Mouse (Mus musculus): ENCODE results near the gene Oca2. TPM values are rescaled to one million over a fixed set of nuclear protein-coding genes. Genes with fewer than 3 reads are reported as not detected.

Oca2 gene
- polyA plus RNA-seq, 1 experiment from 2014 or later: 0.11 TPM

DNA sequence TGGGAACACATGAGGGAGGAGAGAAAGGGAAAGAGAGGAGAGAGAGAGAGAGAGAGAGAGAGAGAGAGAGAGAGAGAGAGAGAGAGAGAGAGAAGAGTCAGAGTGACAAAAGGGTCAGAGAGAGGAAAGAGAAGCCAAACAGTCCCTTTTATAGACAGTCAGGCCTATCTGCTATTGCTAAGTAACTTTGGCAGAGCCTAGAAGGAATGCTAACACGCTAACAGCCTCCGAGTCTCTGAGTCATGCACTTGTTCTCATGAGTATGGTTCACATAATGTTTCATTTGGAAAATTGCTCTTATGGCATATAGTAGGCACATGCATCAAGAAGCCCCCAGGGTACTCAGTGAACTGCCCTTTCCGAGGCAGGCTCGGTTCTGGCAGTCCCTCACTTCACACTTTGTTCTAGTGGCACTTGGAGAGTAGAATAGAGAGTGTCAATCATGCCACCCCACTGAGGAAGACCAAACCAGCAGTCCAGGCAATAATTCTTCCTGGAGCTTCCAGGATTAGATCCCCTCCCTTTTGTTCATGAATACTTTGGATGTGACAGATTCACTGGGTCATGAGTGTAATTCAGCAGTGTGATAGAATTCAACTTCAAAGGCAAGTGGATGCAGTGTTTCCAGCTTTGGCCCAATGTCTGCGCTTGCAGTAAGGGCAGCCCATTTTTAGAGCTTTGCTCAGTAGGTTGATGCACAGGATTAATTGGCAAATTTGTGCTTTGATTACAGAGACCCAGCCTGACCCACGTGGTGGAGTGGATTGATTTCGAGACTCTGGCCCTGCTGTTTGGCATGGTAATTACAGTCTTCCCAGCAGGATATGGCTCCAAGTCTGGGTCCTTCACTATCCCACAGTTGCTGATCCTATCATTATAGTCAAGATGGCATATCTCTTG, 76.3 kb downstream of the Oca2 start:
- H3K36me3 ChIP-seq (ENCODE audit: control insufficient read depth, insufficient read depth, low read length): no peaks in the 10 kb centered on the region
- DNase-seq (ENCODE audit: low spot score): no peak
- no peaks in the 10 kb centered on the region for H3K4me1 ChIP-seq (replicated peaks; ENCODE audit: control insufficient read depth, insufficient read depth, low read length)
- no peak overlapping the region for H3K9ac ChIP-seq (ENCODE audit: low read length)
- no peaks in the 10 kb centered on the region for H3K27me3 ChIP-seq (ENCODE audit: control insufficient read depth, insufficient read depth, low read length)
- H3K4me2 ChIP-seq (ENCODE audit: low read depth, low read length, severe bottlenecking): no peak overlapping the region
- no peaks in the 10 kb centered on the region for H3K9me3 ChIP-seq (ENCODE audit: control insufficient read depth, low read length)
- no peak overlapping the region for H3K4me3 ChIP-seq (ENCODE audit: low read depth, low read length)
- ATAC-seq (replicated peaks; ENCODE audit: low FRiP score): peak; percentile 33
- 53% methylated on average over 7 of the region's 7 CpGs for WGBS
- no peak overlapping the region for H3K27ac ChIP-seq (ENCODE audit: low read depth, low read length)

DNA sequence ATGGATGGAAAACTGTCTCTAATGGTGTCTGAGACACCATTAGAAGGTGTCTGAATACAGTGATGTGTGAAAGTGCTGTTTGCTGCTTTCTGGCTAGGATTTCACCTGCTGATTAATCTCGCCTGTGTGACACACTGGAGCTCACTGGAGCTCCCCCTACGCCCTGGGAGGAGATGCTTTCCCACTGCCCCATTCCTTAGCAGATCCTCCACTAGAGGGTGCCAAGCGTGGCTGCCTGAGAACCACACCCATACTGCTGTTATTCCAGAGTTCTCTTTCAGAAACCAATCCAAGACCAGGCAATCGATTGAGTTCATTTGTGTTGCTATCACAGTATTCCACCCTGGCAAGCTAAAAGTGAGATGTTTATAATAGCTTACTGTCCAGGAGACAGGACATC, 88.2 kb downstream of the Oca2 start:
- Histone ChIP-seq H3K4me3 (ENCODE audit: low read depth, low read length) (no peak overlapping the region), H3K9ac (ENCODE audit: low read length) (no peak overlapping the region), H3K27ac (ENCODE audit: low read depth, low read length) (no peak overlapping the region), H3K4me1 (replicated peaks; ENCODE audit: control insufficient read depth, insufficient read depth, low read length) (no peaks in the 10 kb centered on the region), H3K4me2 (ENCODE audit: low read depth, low read length, severe bottlenecking) (no peak overlapping the region), H3K9me3 (ENCODE audit: control insufficient read depth, low read length) (no peaks in the 10 kb centered on the region), H3K36me3 (ENCODE audit: control insufficient read depth, insufficient read depth, low read length) (no peaks in the 10 kb centered on the region), H3K27me3 (ENCODE audit: control insufficient read depth, insufficient read depth, low read length) (no peaks in the 10 kb centered on the region)
- peak; percentile 56; the same call in 1 of the 2 replicates for ATAC-seq (replicated peaks; ENCODE audit: low FRiP score)
- WGBS: 46% methylated on average over 4 of the region's 4 CpGs
- DNase-seq (ENCODE audit: low spot score): no peak

DNA sequence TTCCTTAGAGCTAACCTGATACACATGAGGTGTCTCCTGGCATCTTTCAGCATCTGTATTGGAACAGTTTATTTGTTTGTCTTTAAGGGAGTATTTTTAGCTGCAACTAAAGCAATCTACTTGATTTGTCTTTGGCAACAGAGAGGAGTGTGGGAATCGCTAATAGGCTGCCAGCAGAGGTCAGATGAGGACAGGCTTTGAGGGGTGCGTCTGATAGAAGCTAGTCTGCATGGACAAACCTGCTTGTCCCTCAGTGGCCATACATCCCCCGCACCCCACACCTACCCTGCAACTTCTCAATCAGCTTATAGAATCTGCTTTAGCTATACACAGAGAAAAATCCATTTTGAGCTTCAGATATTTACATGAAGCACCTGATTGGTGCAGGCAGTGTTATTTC, 109.0 kb downstream of the Oca2 start:
- no peak for DNase-seq (ENCODE audit: low spot score)
- no peaks in the 10 kb centered on the region for H3K9me3 ChIP-seq (ENCODE audit: control insufficient read depth, low read length)
- 57% methylated on average over 3 of the region's 3 CpGs for WGBS

DNA sequence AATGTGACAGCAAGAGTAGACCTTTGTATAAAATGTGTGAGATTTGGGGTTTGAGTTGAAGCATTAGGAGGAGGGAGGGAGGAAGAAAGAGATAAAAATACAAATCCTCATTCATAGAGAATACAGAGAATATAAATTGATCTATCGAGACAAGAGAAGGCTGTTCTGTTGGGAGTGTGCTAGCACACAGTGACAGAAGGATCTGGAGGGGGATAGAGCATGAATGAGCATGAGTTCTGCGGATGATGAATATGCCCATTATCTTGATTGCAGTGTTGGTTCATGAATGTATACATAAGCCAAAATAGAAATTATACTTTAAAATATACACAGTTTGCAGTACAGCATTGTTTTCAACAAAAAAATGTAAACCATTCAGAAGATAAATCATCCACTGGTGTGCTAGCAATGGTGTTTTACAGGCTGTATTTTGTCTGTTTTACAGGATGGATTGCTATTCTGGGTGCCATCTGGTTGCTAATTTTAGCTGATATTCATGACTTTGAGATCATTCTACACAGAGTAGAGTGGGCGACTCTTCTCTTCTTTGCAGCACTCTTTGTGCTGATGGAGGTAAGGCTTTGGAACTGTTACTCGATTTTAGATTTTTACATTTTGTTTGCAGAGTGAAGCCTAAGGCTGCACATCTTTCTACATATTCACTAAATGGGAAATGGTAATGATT, 117.2 kb downstream of the Oca2 start:
- H3K4me1 ChIP-seq (replicated peaks; ENCODE audit: control insufficient read depth, insufficient read depth, low read length): no peaks in the 10 kb centered on the region
- no peak overlapping the region for H3K4me2 ChIP-seq (ENCODE audit: low read depth, low read length, severe bottlenecking)
- no peak overlapping the region for H3K27ac ChIP-seq (ENCODE audit: low read depth, low read length)
- DNase-seq (ENCODE audit: low spot score) (no peak), ATAC-seq (replicated peaks; ENCODE audit: low FRiP score) (no peak)
- 89% methylated on average over 4 of the region's 4 CpGs for WGBS
- no peak overlapping the region for H3K4me3 ChIP-seq (ENCODE audit: low read depth, low read length)
- H3K27me3 ChIP-seq (ENCODE audit: control insufficient read depth, insufficient read depth, low read length): no peaks in the 10 kb centered on the region
- no peaks in the 10 kb centered on the region for H3K9me3 ChIP-seq (ENCODE audit: control insufficient read depth, low read length)
- no peak overlapping the region for H3K9ac ChIP-seq (ENCODE audit: low read length)
- no peaks in the 10 kb centered on the region for H3K36me3 ChIP-seq (ENCODE audit: control insufficient read depth, insufficient read depth, low read length)

More for the DNA sequence above, 109.0 kb downstream of the Oca2 start:
- Histone ChIP-seq H3K9ac (ENCODE audit: low read length) (no peak overlapping the region), H3K27me3 (ENCODE audit: control insufficient read depth, insufficient read depth, low read length) (no peaks in the 10 kb centered on the region), H3K36me3 (ENCODE audit: control insufficient read depth, insufficient read depth, low read length) (no peaks in the 10 kb centered on the region), H3K4me2 (ENCODE audit: low read depth, low read length, severe bottlenecking) (no peak overlapping the region), H3K27ac (ENCODE audit: low read depth, low read length) (no peak overlapping the region), H3K4me1 (replicated peaks; ENCODE audit: control insufficient read depth, insufficient read depth, low read length) (no peaks in the 10 kb centered on the region), H3K4me3 (ENCODE audit: low read depth, low read length) (no peak overlapping the region)
- ATAC-seq (replicated peaks; ENCODE audit: low FRiP score): no peak

DNA sequence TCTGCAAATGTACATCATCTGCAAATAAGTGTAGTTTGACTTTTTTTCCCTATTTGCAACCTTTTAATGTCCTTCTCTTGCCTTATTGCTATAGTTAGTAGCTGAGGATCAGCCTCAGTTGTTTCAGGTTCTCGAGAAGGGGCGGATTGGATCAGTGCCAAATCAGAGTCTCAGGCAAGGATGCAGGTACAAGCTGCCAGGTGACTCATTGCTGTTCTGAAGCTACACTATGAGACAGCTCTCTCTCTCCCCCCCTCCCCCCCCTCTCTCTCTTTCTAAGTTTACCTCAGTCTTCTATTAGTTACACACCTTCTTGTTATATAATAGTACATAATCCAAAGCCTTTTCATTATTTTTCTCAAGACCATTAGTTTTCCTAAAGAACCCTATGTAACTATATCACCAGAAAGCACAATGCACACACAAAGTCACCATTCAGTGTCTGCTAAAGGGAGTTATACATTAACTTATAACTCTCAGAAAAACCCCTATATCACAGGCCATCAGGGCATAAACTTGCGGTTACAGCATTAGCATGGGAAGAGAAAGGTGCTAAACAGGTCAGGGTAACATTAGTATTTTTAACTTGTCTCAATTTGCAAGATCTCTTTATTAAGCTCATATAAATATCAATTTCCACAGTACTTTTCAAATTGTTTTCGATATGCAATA, 142.3 kb downstream of the Oca2 start:
- Histone ChIP-seq H3K36me3 (ENCODE audit: control insufficient read depth, insufficient read depth, low read length) (no peaks in the 10 kb centered on the region), H3K4me2 (ENCODE audit: low read depth, low read length, severe bottlenecking) (no peak overlapping the region), H3K9me3 (ENCODE audit: control insufficient read depth, low read length) (no peaks in the 10 kb centered on the region), H3K4me3 (ENCODE audit: low read depth, low read length) (no peak overlapping the region), H3K27ac (ENCODE audit: low read depth, low read length) (no peak overlapping the region), H3K9ac (ENCODE audit: low read length) (no peak overlapping the region), H3K27me3 (ENCODE audit: control insufficient read depth, insufficient read depth, low read length) (no peaks in the 10 kb centered on the region), H3K4me1 (replicated peaks; ENCODE audit: control insufficient read depth, insufficient read depth, low read length) (no peaks in the 10 kb centered on the region)
- WGBS: 89% methylated on average over 4 of the region's 4 CpGs
- ATAC-seq (replicated peaks; ENCODE audit: low FRiP score) (no peak), DNase-seq (ENCODE audit: low spot score) (no peak)

DNA sequence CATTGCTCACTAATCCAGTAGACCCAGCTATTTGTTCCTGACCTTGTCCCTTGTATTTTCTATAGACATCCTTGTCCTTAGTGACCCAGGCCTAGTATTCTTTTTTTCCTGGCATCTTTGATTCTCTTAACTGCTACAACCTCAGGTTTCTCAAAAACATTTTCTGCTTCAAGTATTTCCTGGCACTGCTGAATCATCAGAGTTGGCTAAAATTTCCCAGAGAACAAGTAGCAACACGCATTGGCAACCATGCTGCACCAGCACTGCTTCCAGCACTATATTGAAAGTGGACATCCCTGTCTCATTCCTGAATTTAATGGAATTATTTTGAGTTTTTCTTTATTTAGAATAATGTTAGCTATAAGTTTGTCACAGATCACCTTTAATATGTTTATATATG, 143.1 kb downstream of the Oca2 start:
- Histone ChIP-seq H3K4me1 (replicated peaks; ENCODE audit: control insufficient read depth, insufficient read depth, low read length) (no peaks in the 10 kb centered on the region), H3K27ac (ENCODE audit: low read depth, low read length) (no peak overlapping the region), H3K9ac (ENCODE audit: low read length) (no peak overlapping the region), H3K36me3 (ENCODE audit: control insufficient read depth, insufficient read depth, low read length) (no peaks in the 10 kb centered on the region), H3K4me3 (ENCODE audit: low read depth, low read length) (no peak overlapping the region), H3K9me3 (ENCODE audit: control insufficient read depth, low read length) (no peaks in the 10 kb centered on the region), H3K27me3 (ENCODE audit: control insufficient read depth, insufficient read depth, low read length) (no peaks in the 10 kb centered on the region), H3K4me2 (ENCODE audit: low read depth, low read length, severe bottlenecking) (no peak overlapping the region)
- 81% methylated on average over 1 of the region's 1 CpGs for WGBS
- DNase-seq (ENCODE audit: low spot score) (no peak), ATAC-seq (replicated peaks; ENCODE audit: low FRiP score) (no peak)

- Histone ChIP-seq H3K27ac (ENCODE audit: low read depth, low read length) (no peak overlapping the region), H3K4me1 (replicated peaks; ENCODE audit: control insufficient read depth, insufficient read depth, low read length) (no peaks in the 10 kb centered on the region), H3K27me3 (ENCODE audit: control insufficient read depth, insufficient read depth, low read length) (no peaks in the 10 kb centered on the region), H3K36me3 (ENCODE audit: control insufficient read depth, insufficient read depth, low read length) (no peaks in the 10 kb centered on the region), H3K4me3 (ENCODE audit: low read depth, low read length) (no peak overlapping the region), H3K9ac (ENCODE audit: low read length) (no peak overlapping the region), H3K9me3 (ENCODE audit: control insufficient read depth, low read length) (no peaks in the 10 kb centered on the region), H3K4me2 (ENCODE audit: low read depth, low read length, severe bottlenecking) (no peak overlapping the region)
- WGBS: 88% methylated on average over 2 of the region's 2 CpGs
- ATAC-seq (replicated peaks; ENCODE audit: low FRiP score): no peak
- no peak for DNase-seq (ENCODE audit: low spot score)
Measured at GRCm38 (mm10) chr7:56388295-56388694, 148.7 kb downstream of the Oca2 start.

DNA sequence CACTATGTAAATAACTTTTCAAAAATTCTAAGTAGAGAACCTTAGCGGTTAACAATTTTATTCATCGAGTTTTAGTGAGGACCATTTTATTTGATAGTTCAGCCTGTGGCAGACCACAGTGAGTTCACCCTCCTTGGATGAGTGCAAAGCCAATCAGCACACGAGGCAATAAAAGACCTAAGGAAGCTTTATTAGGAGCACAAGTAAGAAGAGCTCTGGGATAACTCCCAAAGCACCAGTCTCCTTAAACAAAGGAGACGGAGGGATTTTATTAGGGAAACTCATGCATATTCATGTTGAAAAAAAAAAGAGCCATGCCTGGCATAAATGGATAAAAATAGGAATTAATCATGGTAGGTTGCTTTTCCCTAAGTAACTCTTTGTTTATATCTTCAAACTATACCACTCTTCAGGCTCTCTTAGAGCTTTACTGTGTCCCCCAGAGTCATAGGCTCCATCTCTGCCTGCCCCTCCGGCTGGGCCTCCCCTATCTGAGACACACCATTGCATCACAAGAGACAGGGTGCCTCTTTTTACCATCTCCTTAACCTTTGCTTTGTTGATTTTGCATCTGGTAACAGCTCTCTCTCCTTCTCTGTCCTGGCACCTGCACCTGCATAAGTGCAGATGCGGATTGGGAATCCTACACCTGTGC, 178.7 kb downstream of the Oca2 start:
- H3K4me1 ChIP-seq (replicated peaks; ENCODE audit: control insufficient read depth, insufficient read depth, low read length): no peaks in the 10 kb centered on the region; the same call in 1 of the 2 replicates
- no peak overlapping the region for H3K27ac ChIP-seq (ENCODE audit: low read depth, low read length)
- 38% methylated on average over 6 of the region's 6 CpGs for WGBS
- no peak overlapping the region for H3K4me3 ChIP-seq (ENCODE audit: low read depth, low read length)
- peak; percentile 85 for ATAC-seq (replicated peaks; ENCODE audit: low FRiP score)
- H3K4me2 ChIP-seq (ENCODE audit: low read depth, low read length, severe bottlenecking): no peak overlapping the region
- H3K36me3 ChIP-seq (ENCODE audit: control insufficient read depth, insufficient read depth, low read length): no peaks in the 10 kb centered on the region
- H3K27me3 ChIP-seq (ENCODE audit: control insufficient read depth, insufficient read depth, low read length): no peaks in the 10 kb centered on the region
- no peak overlapping the region for H3K9ac ChIP-seq (ENCODE audit: low read length)
- no peaks in the 10 kb centered on the region for H3K9me3 ChIP-seq (ENCODE audit: control insufficient read depth, low read length)
- no peak for DNase-seq (ENCODE audit: low spot score)

Data from forebrain, embryonic 11.5 days (tissue).